Mouse (Mus musculus): Measurements from ENCODE around the gene Cdh18. TPM values are rescaled to one million over a fixed set of nuclear protein-coding genes. Genes with fewer than 3 reads are reported as not detected.

Cdh18 gene
- total and polyA plus RNA-seq, 2 experiments from 2014 or later = 5.1 to 32.3 TPM

DNA sequence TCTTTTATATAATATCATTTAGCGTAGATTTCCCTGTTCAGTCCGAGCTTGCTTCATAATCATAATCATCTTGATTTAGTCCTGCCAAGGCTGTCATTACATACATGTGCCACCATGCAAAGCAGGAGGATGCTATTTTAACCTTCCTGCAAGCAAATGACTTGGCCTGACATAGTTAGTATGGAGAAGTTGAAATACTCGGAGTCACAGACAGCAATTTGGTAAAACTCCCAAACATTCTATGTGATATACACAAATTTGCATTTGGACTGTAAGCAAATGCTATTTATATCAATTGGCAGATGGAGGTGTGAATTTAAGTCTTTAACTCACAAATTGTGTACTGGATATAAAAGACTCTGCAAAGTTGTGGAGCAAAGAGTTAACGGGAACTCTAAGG, 616.0 kb downstream of the Cdh18 start:
- Histone ChIP-seq H3K27me3 (ENCODE audit: insufficient read depth, low read length) (no peaks in the 10 kb centered on the region), H3K9ac (no peak overlapping the region), H3K4me1 (ENCODE audit: insufficient read depth) (no peaks in the 10 kb centered on the region), H3K27ac (ENCODE audit: low read depth, low read length) (no peak overlapping the region), H3K9me3 (ENCODE audit: low read length) (no peaks in the 10 kb centered on the region), H3K36me3 (ENCODE audit: insufficient read depth) (no peaks in the 10 kb centered on the region), H3K4me3 (ENCODE audit: low read depth, low read length) (no peak overlapping the region), H3K4me2 (ENCODE audit: low read depth) (no peak overlapping the region)
- DNase-seq = peak; percentile 56
- TF ChIP-seq CTCF (IDR thresholded peaks at IDR 0.05; ENCODE audit: low read depth) = 0 out of 2 replicates have a peak, but pooled peaks have one; percentile 14
- WGBS = 62% methylated on average over 4 of the region's 4 CpGs
- peak; percentile 87 for ATAC-seq

DNA sequence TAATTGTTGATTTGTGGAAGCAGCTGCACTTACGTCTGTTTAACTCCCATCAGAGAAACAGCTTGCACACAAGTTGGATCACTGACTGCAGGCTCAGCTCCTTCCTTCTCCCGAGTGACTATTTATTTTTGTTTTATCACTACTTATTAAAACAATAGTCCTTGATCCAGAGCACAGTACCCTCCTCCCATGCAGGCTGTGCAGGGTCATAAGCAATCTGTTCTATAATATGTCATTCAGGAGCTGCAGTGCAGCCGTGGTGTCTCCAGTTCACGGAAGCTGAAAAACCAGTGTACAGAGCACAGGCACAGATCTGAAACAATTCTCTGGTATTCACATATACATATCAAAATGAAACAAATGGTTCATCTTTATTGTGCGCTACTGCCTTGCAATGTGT, 625.8 kb downstream of the Cdh18 start:
- H3K9me3 ChIP-seq (ENCODE audit: low read length) = no peaks in the 10 kb centered on the region
- WGBS = 49% methylated on average over 5 of the region's 5 CpGs

DNA sequence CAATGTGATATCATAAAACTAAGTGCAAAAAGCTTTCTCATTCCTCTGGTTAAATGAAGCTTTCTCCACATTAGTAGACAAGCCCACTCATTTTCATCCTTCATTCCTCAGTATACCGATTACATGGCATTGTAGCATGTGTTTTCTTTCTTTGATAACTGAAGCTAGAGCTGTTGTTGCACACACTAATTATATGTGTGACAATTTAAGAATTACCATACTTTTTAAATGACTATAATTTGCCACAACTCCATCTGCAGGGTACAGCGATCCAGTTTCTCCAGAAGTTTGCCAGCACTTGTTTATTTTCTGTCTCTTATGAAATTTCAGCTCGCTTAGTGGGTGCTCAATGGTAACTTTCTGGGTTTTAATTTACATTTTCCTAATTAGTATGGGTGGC, 663.2 kb downstream of the Cdh18 start:
- DNase-seq = peak; percentile 66
- Histone ChIP-seq H3K4me3 (ENCODE audit: low read depth, low read length) (no peak overlapping the region), H3K27ac (ENCODE audit: low read depth, low read length) (no peak overlapping the region)

More for the DNA sequence above, 625.8 kb downstream of the Cdh18 start:
- Histone ChIP-seq H3K36me3 (ENCODE audit: insufficient read depth) (no peaks in the 10 kb centered on the region), H3K4me3 (ENCODE audit: low read depth, low read length) (no peak overlapping the region), H3K9ac (no peak overlapping the region), H3K4me2 (ENCODE audit: low read depth) (no peak overlapping the region), H3K27ac (ENCODE audit: low read depth, low read length) (no peak overlapping the region), H3K27me3 (ENCODE audit: insufficient read depth, low read length) (no peaks in the 10 kb centered on the region), H3K4me1 (ENCODE audit: insufficient read depth) (no peaks in the 10 kb centered on the region)
- no peak for TF ChIP-seq CTCF (IDR thresholded peaks at IDR 0.05; ENCODE audit: low read depth)
- ATAC-seq (peak; percentile 43; the same call in 1 of the 2 replicates), DNase-seq (peak; percentile 12)

GRCm38 (mm10) chr15:23230616-23231015, 681.8 kb downstream of the Cdh18 start:
- peak; percentile 36; the same call in 1 of the 2 replicates for ATAC-seq

More for the DNA sequence above, 663.2 kb downstream of the Cdh18 start:
- Histone ChIP-seq H3K9ac (no peak overlapping the region), H3K9me3 (ENCODE audit: low read length) (no peaks in the 10 kb centered on the region), H3K4me2 (ENCODE audit: low read depth) (no peak overlapping the region), H3K36me3 (ENCODE audit: insufficient read depth) (no peaks in the 10 kb centered on the region), H3K4me1 (ENCODE audit: insufficient read depth) (no peaks in the 10 kb centered on the region), H3K27me3 (ENCODE audit: insufficient read depth, low read length) (no peaks in the 10 kb centered on the region)
- peak; percentile 89 for ATAC-seq
- TF ChIP-seq CTCF (IDR thresholded peaks at IDR 0.05; ENCODE audit: low read depth) = no peak
- WGBS = 46% methylated on average over 3 of the region's 3 CpGs

GRCm38 (mm10) chr15:23257751-23258440, 709.1 kb downstream of the Cdh18 start:
- Histone ChIP-seq H3K27ac (ENCODE audit: low read depth, low read length) (no peak overlapping the region), H3K27me3 (ENCODE audit: insufficient read depth, low read length) (no peaks in the 10 kb centered on the region), H3K36me3 (ENCODE audit: insufficient read depth) (no peaks in the 10 kb centered on the region), H3K9me3 (ENCODE audit: low read length) (no peaks in the 10 kb centered on the region), H3K4me2 (ENCODE audit: low read depth) (no peak overlapping the region), H3K4me1 (ENCODE audit: insufficient read depth) (no peaks in the 10 kb centered on the region), H3K4me3 (ENCODE audit: low read depth, low read length) (no peak overlapping the region), H3K9ac (no peak overlapping the region)
- DNase-seq = no peak
- 30% methylated on average over 5 of the region's 5 CpGs for WGBS
- no peak for TF ChIP-seq CTCF (IDR thresholded peaks at IDR 0.05; ENCODE audit: low read depth)
- peak; percentile 40; the same call in 1 of the 2 replicates for ATAC-seq

More at GRCm38 (mm10) chr15:23230616-23231015, 681.8 kb downstream of the Cdh18 start:
- H3K4me2 ChIP-seq (ENCODE audit: low read depth) = no peak overlapping the region
- no peak overlapping the region for H3K4me3 ChIP-seq (ENCODE audit: low read depth, low read length)
- no peak for DNase-seq
- no peaks in the 10 kb centered on the region for H3K4me1 ChIP-seq (ENCODE audit: insufficient read depth)
- TF ChIP-seq CTCF (IDR thresholded peaks at IDR 0.05; ENCODE audit: low read depth) = no peak
- no peaks in the 10 kb centered on the region for H3K27me3 ChIP-seq (ENCODE audit: insufficient read depth, low read length)
- H3K27ac ChIP-seq (ENCODE audit: low read depth, low read length) = no peak overlapping the region
- H3K36me3 ChIP-seq (ENCODE audit: insufficient read depth) = no peaks in the 10 kb centered on the region
- WGBS = 64% methylated on average over 2 of the region's 2 CpGs
- H3K9ac ChIP-seq = no peak overlapping the region
- H3K9me3 ChIP-seq (ENCODE audit: low read length) = no peaks in the 10 kb centered on the region

- WGBS = 79% methylated on average over 4 of the region's 4 CpGs
- no peak overlapping the region for H3K27ac ChIP-seq (ENCODE audit: low read depth, low read length)
- DNase-seq (no peak), ATAC-seq (no peak)
- H3K9ac ChIP-seq = no peak overlapping the region
- no peaks in the 10 kb centered on the region for H3K4me1 ChIP-seq (ENCODE audit: insufficient read depth)
- no peaks in the 10 kb centered on the region for H3K27me3 ChIP-seq (ENCODE audit: insufficient read depth, low read length)
- no peak overlapping the region for H3K4me2 ChIP-seq (ENCODE audit: low read depth)
- TF ChIP-seq CTCF (IDR thresholded peaks at IDR 0.05; ENCODE audit: low read depth) = no peak
- H3K36me3 ChIP-seq (ENCODE audit: insufficient read depth) = no peaks in the 10 kb centered on the region
- no peaks in the 10 kb centered on the region for H3K9me3 ChIP-seq (ENCODE audit: low read length)
- no peak overlapping the region for H3K4me3 ChIP-seq (ENCODE audit: low read depth, low read length)
Observed at GRCm38 (mm10) chr15:23278421-23278820, 729.6 kb downstream of the Cdh18 start.

DNA sequence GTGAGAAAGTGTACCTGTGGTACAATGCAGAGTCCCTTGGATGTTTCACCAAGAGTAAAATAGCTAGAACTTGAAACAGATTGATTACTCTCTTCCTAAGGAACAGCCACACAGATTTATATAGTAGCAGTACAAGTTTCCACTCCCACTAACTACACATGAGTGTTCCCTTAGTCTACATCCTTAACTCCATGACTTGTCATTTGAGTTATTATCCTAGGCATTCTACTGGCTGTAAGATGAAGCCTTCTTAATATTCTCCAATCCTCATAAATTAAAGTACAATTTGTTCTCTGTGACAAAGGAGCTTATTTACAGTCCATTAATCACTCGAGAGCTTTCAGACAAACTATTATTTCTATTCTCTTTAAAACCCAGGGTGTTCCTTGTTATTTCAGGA, 756.2 kb downstream of the Cdh18 start:
- Histone ChIP-seq H3K9ac (no peak overlapping the region), H3K4me2 (ENCODE audit: low read depth) (no peak overlapping the region), H3K27ac (ENCODE audit: low read depth, low read length) (no peak overlapping the region), H3K27me3 (ENCODE audit: insufficient read depth, low read length) (no peaks in the 10 kb centered on the region), H3K9me3 (ENCODE audit: low read length) (no peaks in the 10 kb centered on the region), H3K4me3 (ENCODE audit: low read depth, low read length) (no peak overlapping the region), H3K36me3 (ENCODE audit: insufficient read depth) (no peaks in the 10 kb centered on the region), H3K4me1 (ENCODE audit: insufficient read depth) (no peaks in the 10 kb centered on the region)
- ATAC-seq (no peak), DNase-seq (no peak)
- no peak for TF ChIP-seq CTCF (IDR thresholded peaks at IDR 0.05; ENCODE audit: low read depth)
- 27% methylated on average over 1 of the region's 1 CpGs for WGBS
